Mouse (Mus musculus): ENCODE results near the gene Cox19. TPM values are rescaled to one million over a fixed set of nuclear protein-coding genes. Genes with fewer than 3 reads are reported as not detected.

Gene Cox19
- polyA plus RNA-seq (2012; rRNA removed) = 51.7 and 61.9 TPM in 2 replicates

DNA sequence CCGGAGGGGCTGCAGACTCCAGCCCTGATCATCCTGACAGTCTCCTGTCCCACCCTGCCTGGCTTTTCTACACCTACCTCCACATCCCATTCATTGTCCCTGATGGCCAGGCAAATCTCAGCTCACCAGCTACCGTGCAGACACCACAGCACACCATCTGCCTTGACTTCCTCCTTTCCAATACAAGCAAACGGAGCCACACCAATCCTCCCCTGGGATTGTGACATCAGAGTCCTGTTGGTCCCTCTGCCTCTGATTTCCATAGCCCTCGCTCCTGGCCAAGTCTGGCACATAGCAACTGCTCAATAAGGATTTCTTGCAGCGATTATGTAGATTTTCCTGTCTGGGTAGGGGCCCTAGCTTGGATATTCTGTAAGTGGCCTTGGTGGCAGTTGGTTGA lies at the start of gene Cox19:
Gene Cox19 (minus strand): TSS at position 285 of the 400 bp plus-strand sequence.
- H3K4me1 ChIP-seq (ENCODE audit: control insufficient read depth, insufficient read depth, low read length) = no peaks in the 10 kb centered on the region
- TF ChIP-seq POLR2A (IDR thresholded peaks at IDR 0.05; ENCODE audit: borderline replicate concordance, extremely low read depth, low read depth, low read length) (no peak), CTCF (IDR thresholded peaks at IDR 0.05; ENCODE audit: insufficient read depth, low read length) (no peak)
- no peak for DNase-seq

DNA sequence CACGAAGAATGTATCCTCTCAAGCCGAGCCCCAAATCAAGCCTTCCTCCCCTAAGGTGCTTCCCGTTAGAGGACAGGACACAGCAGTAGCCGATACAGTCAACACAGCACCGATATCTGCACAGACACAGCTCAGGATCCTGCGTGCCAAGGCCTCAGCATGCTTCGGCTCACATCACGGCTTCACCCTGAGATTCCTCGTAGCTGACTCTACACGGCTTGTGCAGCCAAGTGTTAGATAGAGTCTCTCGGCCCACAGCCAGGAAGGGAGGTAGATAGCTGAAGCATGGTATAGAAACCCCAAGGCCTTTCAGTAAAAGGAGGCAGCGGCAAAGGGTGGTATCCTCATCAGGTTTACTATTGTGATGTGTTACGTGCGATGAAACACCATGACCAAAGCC lies 48.8 kb upstream of the Cox19 start:
- DNase-seq = no peak
- 76% methylated on average over 14 of the region's 14 CpGs for WGBS
- TF ChIP-seq CTCF (IDR thresholded peaks at IDR 0.05; ENCODE audit: insufficient read depth, low read length) (no peak), POLR2A (IDR thresholded peaks at IDR 0.05; ENCODE audit: borderline replicate concordance, extremely low read depth, low read depth, low read length) (no peak)
- Histone ChIP-seq H3K4me1 (ENCODE audit: control insufficient read depth, insufficient read depth, low read length) (peaks cover 11% of the 10 kb centered on the region), H3K4me3 (replicated peaks; ENCODE audit: extremely low read depth, low read depth, low read length) (no peak overlapping the region)

More for the DNA sequence above, at the start of gene Cox19:
- no peak within 1 kb of the TSS for H3K4me3 ChIP-seq (replicated peaks; ENCODE audit: extremely low read depth, low read depth, low read length)
- 38% methylated on average over 5 of the region's 5 CpGs for WGBS

DNA sequence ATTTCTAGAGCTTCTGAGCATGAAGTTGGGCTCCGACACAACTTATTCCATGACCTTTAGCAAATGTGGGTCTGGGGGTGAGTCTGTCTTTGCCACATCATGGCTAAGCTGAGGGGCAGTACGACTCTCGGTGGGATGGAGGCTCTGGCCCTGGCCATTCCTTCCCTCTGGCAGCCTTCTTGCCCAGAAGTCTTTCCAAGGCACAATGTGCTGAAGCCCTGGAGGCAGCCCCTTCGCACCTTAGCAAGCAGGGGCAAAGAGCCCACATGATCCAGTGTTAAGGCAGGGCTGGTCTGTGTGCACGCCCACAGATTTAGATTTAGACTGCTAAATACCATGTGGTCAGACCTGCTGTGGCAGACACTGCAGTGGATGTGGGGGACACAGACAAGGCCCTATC lies 47.6 kb upstream of the Cox19 start:
- DNase-seq = no peak
- Histone ChIP-seq H3K4me3 (replicated peaks; ENCODE audit: extremely low read depth, low read depth, low read length) (no peak overlapping the region), H3K4me1 (ENCODE audit: control insufficient read depth, insufficient read depth, low read length) (peaks cover 11% of the 10 kb centered on the region)
- WGBS = 71% methylated on average over 5 of the region's 5 CpGs
- no peak for TF ChIP-seq CTCF (IDR thresholded peaks at IDR 0.05; ENCODE audit: insufficient read depth, low read length)
- TF ChIP-seq POLR2A (IDR thresholded peaks at IDR 0.05; ENCODE audit: borderline replicate concordance, extremely low read depth, low read depth, low read length) = 0 out of 2 replicates have a peak, but pooled peaks have one; percentile 4

DNA sequence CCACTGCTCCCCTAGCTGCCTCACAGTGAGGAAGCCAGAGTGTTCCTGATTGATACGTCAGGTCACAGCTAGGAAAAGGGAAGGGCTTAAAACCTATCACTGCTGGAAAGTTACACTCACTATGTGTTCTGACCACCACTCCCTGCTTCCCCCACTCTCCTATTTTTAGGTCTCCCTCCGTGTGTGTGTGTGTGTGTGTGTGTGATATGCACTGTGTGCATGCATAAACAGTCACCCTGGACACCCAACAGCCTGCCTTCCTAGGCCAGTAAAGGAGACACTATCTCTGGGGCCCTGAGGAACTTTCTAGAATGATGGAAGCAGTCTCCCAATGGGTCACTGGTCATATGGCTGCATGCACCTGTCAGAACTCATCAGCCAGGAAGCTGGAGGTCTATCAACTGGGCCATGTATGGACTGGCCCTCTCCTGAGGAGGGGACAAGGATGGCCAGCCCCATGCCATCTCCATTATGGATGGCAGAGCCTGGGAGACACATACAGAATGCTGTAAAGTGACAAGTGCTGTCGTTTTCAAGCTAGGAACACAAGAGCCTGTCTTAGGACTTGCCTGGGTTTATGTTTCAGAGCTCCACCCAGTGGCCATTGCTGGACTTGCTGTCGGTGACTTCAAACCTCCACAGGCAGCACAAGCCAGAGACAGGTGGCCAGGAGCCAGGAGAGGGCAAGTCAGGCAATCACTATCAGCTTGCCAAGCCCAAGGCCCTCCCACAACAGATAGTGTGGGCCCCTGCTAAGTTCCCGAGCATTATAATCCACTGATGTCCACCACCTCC lies 46.9 kb upstream of the Cox19 start:
- TF ChIP-seq CTCF (IDR thresholded peaks at IDR 0.05; ENCODE audit: insufficient read depth, low read length) = peak; percentile 89
- no peak for TF ChIP-seq POLR2A (IDR thresholded peaks at IDR 0.05; ENCODE audit: borderline replicate concordance, extremely low read depth, low read depth, low read length)
- Histone ChIP-seq H3K4me3 (replicated peaks; ENCODE audit: extremely low read depth, low read depth, low read length) (no peak overlapping the region), H3K4me1 (ENCODE audit: control insufficient read depth, insufficient read depth, low read length) (peaks cover 11% of the 10 kb centered on the region)
- WGBS = 13% methylated on average over 5 of the region's 5 CpGs
- DNase-seq = peak; percentile 93

DNA sequence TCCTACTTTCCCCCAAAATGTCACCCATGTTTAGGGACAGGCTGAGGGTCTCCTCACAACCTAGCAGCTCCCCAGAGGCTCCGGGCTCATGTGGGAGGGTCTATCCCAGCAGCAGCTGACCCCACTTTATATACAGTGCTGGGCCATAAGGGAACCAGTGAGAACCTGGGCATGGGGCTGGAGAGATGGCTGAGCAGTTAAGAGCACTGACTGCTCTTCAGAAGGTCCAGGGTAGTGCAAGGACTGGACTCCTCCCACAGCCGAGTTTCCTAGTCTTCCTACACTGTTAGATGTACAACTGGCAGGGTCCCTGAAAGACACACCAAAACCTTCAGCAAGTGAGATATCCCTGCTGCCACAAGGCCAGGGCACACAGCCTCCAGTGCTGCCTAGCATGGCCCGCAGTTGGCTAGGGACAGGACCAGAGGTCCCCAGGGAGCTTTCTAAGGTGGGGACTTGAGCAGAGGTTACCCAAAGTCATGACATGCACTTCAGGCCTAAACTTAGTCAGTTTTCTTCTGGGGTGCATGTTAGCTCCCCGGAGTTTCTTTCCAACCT lies 46.2 kb upstream of the Cox19 start:
- peaks cover 14% of the 10 kb centered on the region for H3K4me1 ChIP-seq (ENCODE audit: control insufficient read depth, insufficient read depth, low read length)
- 79% methylated on average over 4 of the region's 4 CpGs for WGBS
- TF ChIP-seq POLR2A (IDR thresholded peaks at IDR 0.05; ENCODE audit: borderline replicate concordance, extremely low read depth, low read depth, low read length) (no peak), CTCF (IDR thresholded peaks at IDR 0.05; ENCODE audit: insufficient read depth, low read length) (no peak)
- DNase-seq = no peak
- H3K4me3 ChIP-seq (replicated peaks; ENCODE audit: extremely low read depth, low read depth, low read length) = no peak overlapping the region

DNA sequence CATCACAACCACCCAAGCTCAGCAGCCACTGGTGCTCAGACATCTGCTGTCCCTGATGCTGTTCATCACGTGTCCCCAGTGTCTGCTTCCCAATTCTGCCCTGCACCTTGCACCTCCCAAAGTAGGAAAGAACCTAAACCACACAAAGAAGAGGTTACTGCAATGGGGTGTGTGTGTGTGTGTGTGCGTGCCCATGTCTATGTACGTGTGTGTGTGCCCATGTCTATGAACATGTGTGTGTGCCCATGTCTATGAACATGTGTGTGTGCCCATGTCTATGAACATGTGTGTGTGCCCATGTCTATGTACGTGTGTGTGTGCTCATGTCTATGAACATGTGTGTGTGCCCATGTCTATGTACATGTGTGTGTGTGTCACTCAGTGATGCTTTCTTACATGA lies 44.3 kb upstream of the Cox19 start:
- Histone ChIP-seq H3K4me3 (replicated peaks; ENCODE audit: extremely low read depth, low read depth, low read length) (no peak overlapping the region), H3K4me1 (ENCODE audit: control insufficient read depth, insufficient read depth, low read length) (peaks cover 25% of the 10 kb centered on the region)
- 85% methylated on average over 4 of the region's 4 CpGs for WGBS
- no peak for DNase-seq
- TF ChIP-seq POLR2A (IDR thresholded peaks at IDR 0.05; ENCODE audit: borderline replicate concordance, extremely low read depth, low read depth, low read length) (no peak), CTCF (IDR thresholded peaks at IDR 0.05; ENCODE audit: insufficient read depth, low read length) (no peak)

DNA sequence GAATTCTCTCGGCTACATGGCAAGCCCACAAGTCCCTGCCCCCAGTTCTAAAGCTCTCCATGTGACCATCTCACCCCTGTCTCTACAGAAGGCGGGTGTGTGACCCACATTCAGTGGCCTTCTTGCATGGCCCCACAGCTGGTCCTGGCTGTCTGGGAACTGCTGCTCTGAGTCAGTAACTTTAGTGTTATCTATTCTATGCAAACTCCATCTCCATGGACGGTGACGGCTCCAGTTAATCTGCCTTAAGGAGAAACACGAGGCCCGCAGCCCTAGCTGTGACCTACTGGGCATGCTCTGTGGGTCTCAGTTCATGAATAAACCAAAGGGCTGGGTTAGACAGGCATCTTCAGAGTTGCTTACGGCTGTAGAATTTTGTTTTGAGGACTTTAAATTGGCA lies 43.2 kb upstream of the Cox19 start:
- TF ChIP-seq CTCF (IDR thresholded peaks at IDR 0.05; ENCODE audit: insufficient read depth, low read length) (no peak), POLR2A (IDR thresholded peaks at IDR 0.05; ENCODE audit: borderline replicate concordance, extremely low read depth, low read depth, low read length) (no peak)
- no peak for DNase-seq
- Histone ChIP-seq H3K4me3 (replicated peaks; ENCODE audit: extremely low read depth, low read depth, low read length) (no peak overlapping the region), H3K4me1 (ENCODE audit: control insufficient read depth, insufficient read depth, low read length) (peaks cover 31% of the 10 kb centered on the region)
- whole genome bisulfite sequencing = 75% methylated on average over 7 of the region's 7 CpGs

DNA sequence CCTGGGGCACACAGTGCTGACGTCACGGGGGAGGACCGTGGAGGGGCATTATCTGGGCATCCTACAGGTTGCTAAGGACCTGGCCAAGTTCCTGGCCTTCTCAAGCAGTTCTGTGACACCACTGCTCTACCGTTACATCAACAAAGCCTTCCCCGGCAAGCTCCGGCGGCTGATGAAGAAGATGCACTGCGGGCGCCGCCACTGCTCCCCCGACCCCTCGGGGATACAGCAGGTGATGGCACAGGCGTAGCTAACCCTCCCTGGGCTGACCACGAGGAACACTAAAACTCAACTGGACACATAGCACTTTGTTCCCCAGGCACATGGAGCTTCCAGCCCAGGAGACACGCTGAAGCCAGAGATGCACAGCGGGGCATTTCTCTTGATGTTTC lies 42.0 kb upstream of the Cox19 start:
- WGBS = 91% methylated on average over 16 of the region's 16 CpGs
- Histone ChIP-seq H3K4me3 (replicated peaks; ENCODE audit: extremely low read depth, low read depth, low read length) (no peak overlapping the region), H3K4me1 (ENCODE audit: control insufficient read depth, insufficient read depth, low read length) (peaks cover 37% of the 10 kb centered on the region)
- DNase-seq = no peak
- TF ChIP-seq CTCF (IDR thresholded peaks at IDR 0.05; ENCODE audit: insufficient read depth, low read length) (no peak), POLR2A (IDR thresholded peaks at IDR 0.05; ENCODE audit: borderline replicate concordance, extremely low read depth, low read depth, low read length) (no peak)

DNA sequence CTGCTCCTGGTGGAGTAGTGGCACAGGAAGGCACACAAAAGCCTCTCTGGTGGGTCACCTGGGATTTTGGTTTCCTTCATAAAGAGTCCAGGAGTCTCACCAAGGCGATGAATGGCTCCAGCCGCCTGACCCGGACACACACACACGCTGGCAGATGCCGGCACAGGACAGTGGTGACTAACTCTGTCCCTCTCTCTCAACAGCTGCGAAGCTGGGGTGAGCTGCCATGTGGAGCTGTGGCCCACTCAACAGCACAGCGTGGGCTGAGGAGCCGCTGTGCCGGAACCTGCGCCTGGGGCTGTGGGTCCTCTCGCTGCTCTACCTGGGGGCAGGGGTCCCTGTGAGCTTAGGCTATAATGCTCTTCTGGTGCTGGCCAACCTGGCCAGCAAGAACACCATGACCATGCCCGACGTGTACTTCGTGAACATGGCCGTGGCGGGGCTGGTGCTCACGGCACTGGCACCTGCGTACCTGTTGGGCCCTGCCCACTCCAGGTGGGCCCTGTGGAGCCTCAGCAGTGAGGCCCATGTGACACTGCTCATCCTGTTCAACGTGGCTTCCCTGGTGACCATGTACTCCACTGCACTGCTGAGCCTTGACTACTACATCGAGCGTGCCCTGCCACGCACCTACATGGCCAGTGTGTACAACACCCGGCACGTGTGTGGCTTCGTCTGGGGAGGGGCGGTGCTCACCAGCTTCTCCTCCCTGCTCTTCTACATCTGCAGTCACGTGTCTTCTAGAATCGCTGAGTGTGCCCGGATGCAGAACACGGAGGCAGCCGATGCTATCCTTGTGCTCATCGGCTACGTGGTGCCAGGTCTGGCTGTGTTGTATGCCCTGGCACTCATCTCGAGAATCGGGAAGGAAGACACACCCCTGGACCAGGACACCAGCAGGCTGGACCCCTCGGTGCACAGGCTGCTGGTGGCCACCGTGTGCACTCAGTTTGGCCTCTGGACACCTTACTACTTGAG lies 41.3 kb upstream of the Cox19 start:
- H3K4me1 ChIP-seq (ENCODE audit: control insufficient read depth, insufficient read depth, low read length) = peaks cover 37% of the 10 kb centered on the region
- no peak overlapping the region for H3K4me3 ChIP-seq (replicated peaks; ENCODE audit: extremely low read depth, low read depth, low read length)
- no peak for DNase-seq
- TF ChIP-seq CTCF (IDR thresholded peaks at IDR 0.05; ENCODE audit: insufficient read depth, low read length) = no peak
- TF ChIP-seq POLR2A (IDR thresholded peaks at IDR 0.05; ENCODE audit: borderline replicate concordance, extremely low read depth, low read depth, low read length) = no peak
- 86% methylated on average over 37 of the region's 37 CpGs for WGBS

Data from lung, adult 2 months (tissue).